Mouse (Mus musculus): ENCODE results near the gene Dcp1a. TPM values are rescaled to one million over a fixed set of nuclear protein-coding genes. Genes with fewer than 3 reads are reported as not detected.

The Dcp1a gene
- polyA plus RNA-seq, 1 experiment from 2014 or later: 25.9 TPM

DNA sequence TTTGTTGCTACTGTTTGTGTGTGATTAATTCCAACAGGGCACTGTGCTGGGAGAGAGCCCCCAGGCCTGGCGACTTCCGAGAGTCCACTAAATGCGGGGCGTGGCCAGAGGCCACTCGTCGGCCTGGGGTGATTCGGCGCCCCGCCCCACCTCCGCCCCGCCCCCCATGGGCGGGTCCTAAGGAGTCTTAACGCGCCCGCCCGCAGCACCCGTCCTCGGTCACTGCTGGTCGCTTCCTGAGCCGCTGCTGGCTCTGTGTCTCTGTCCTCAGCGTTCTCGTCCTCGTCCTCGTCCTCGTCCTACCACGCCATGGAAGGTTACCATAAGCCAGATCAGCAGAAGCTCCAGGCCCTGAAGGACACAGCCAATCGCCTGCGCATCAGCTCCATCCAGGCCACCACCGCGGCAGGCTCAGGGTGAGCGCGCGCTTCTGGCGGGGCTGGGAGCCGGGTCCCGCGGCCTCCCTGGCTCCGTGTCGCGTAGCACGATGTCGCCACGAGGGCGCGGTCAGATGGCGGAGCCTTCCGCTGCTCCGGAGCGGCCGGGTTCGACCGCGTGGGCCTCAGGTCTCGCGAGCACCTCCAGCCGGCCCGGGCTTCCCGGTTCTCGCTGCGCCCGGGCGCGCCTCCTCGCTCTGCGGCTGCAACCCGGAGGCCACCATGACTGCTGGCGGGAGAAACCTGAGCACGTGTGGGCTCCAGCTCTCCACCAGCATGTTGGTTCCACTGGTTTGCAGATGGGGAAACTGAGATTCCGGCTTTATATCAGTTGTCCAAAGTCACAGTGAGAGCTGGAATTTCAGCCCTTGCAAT is 69.8 kb downstream of the Dcp1a start:
- Histone ChIP-seq H3K27ac (ENCODE audit: low read depth) (peak overlapping the region; percentile 93), H3K4me2 (ENCODE audit: low read length) (peak overlapping the region; percentile 77), H3K4me1 (replicated peaks; ENCODE audit: control insufficient read depth, insufficient read depth, low read length) (peaks cover 22% of the 10 kb centered on the region), H3K36me3 (ENCODE audit: control insufficient read depth, insufficient read depth, low read length) (no peaks in the 10 kb centered on the region), H3K9me3 (ENCODE audit: control insufficient read depth, low read length) (no peaks in the 10 kb centered on the region), H3K4me3 (ENCODE audit: low read depth, low read length) (peak overlapping the region; percentile 88), H3K9ac (ENCODE audit: low read length) (peak overlapping the region; percentile 93), H3K27me3 (replicated peaks; ENCODE audit: control insufficient read depth, insufficient read depth, low read length) (no peaks in the 10 kb centered on the region)
- WGBS: under 1% methylated on average over 69 of the region's 69 CpGs
- ATAC-seq (replicated peaks; ENCODE audit: low FRiP score, low TSS enrichment, low read depth) (peak; percentile 93), DNase-seq (ENCODE audit: low spot score) (peak; percentile 98)

DNA sequence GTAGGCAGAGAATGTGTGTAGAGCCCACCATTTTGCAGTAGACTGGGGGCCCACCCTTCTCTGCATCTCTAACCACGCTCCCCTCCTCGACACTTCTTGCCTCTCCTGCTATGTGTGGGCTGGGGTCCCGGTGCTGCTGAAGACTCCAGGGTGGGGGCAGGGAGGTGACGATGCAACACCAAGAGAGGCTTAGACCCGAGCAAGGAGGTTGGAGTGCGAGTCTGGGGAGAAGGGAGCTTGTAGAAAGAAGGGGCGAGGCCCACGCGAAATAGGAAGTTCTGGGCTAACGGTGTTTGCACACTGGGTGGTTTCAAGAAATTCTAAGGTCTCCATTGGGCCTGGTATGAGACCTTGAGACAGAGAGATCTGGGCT is 70.4 kb downstream of the Dcp1a start:
- H3K4me1 ChIP-seq (replicated peaks; ENCODE audit: control insufficient read depth, insufficient read depth, low read length): peaks cover 22% of the 10 kb centered on the region
- DNase-seq (ENCODE audit: low spot score) (no peak), ATAC-seq (replicated peaks; ENCODE audit: low FRiP score, low TSS enrichment, low read depth) (peak; percentile 20)
- H3K27me3 ChIP-seq (replicated peaks; ENCODE audit: control insufficient read depth, insufficient read depth, low read length): no peaks in the 10 kb centered on the region
- H3K36me3 ChIP-seq (ENCODE audit: control insufficient read depth, insufficient read depth, low read length): no peaks in the 10 kb centered on the region
- peak overlapping the region; percentile 93 for H3K9ac ChIP-seq (ENCODE audit: low read length)
- peak overlapping the region; percentile 77 for H3K4me2 ChIP-seq (ENCODE audit: low read length)
- WGBS: under 1% methylated on average over 10 of the region's 10 CpGs
- H3K4me3 ChIP-seq (ENCODE audit: low read depth, low read length): peak overlapping the region; percentile 88
- peak overlapping the region; percentile 93 for H3K27ac ChIP-seq (ENCODE audit: low read depth)
- H3K9me3 ChIP-seq (ENCODE audit: control insufficient read depth, low read length): no peaks in the 10 kb centered on the region

GRCm38 (mm10) chr14:30550232-30551070 is 71.1 kb downstream of the Dcp1a start:
- DNase-seq (ENCODE audit: low spot score) (no peak), ATAC-seq (replicated peaks; ENCODE audit: low FRiP score, low TSS enrichment, low read depth) (no peak)
- Histone ChIP-seq H3K9me3 (ENCODE audit: control insufficient read depth, low read length) (no peaks in the 10 kb centered on the region), H3K4me3 (ENCODE audit: low read depth, low read length) (peak overlapping the region; percentile 88), H3K36me3 (ENCODE audit: control insufficient read depth, insufficient read depth, low read length) (no peaks in the 10 kb centered on the region), H3K4me2 (ENCODE audit: low read length) (peak overlapping the region; percentile 77), H3K27ac (ENCODE audit: low read depth) (no peak overlapping the region), H3K27me3 (replicated peaks; ENCODE audit: control insufficient read depth, insufficient read depth, low read length) (no peaks in the 10 kb centered on the region), H3K9ac (ENCODE audit: low read length) (peak overlapping the region; percentile 93), H3K4me1 (replicated peaks; ENCODE audit: control insufficient read depth, insufficient read depth, low read length) (peaks cover 22% of the 10 kb centered on the region)
- WGBS: 24% methylated on average over 8 of the region's 8 CpGs

- Histone ChIP-seq H3K4me2 (ENCODE audit: low read length) (peak overlapping the region; percentile 77), H3K9me3 (ENCODE audit: control insufficient read depth, low read length) (no peaks in the 10 kb centered on the region), H3K4me3 (ENCODE audit: low read depth, low read length) (peak overlapping the region; percentile 88; the same call in 1 of the 2 replicates), H3K27ac (ENCODE audit: low read depth) (no peak overlapping the region), H3K36me3 (ENCODE audit: control insufficient read depth, insufficient read depth, low read length) (peaks cover 5% of the 10 kb centered on the region; the same call in 1 of the 2 replicates), H3K4me1 (replicated peaks; ENCODE audit: control insufficient read depth, insufficient read depth, low read length) (peaks cover 22% of the 10 kb centered on the region), H3K9ac (ENCODE audit: low read length) (no peak overlapping the region), H3K27me3 (replicated peaks; ENCODE audit: control insufficient read depth, insufficient read depth, low read length) (no peaks in the 10 kb centered on the region)
- WGBS: 68% methylated on average over 5 of the region's 5 CpGs
- no peak for ATAC-seq (replicated peaks; ENCODE audit: low FRiP score, low TSS enrichment, low read depth)
- DNase-seq (ENCODE audit: low spot score): no peak
Measured at GRCm38 (mm10) chr14:30551509-30551908, 72.2 kb downstream of the Dcp1a start.

- WGBS: 93% methylated on average over 2 of the region's 2 CpGs
- H3K27ac ChIP-seq (ENCODE audit: low read depth): no peak overlapping the region
- H3K27me3 ChIP-seq (replicated peaks; ENCODE audit: control insufficient read depth, insufficient read depth, low read length): no peaks in the 10 kb centered on the region
- H3K9me3 ChIP-seq (ENCODE audit: control insufficient read depth, low read length): no peaks in the 10 kb centered on the region
- H3K36me3 ChIP-seq (ENCODE audit: control insufficient read depth, insufficient read depth, low read length): peaks cover 7% of the 10 kb centered on the region; the same call in 1 of the 2 replicates
- no peak for ATAC-seq (replicated peaks; ENCODE audit: low FRiP score, low TSS enrichment, low read depth)
- H3K4me1 ChIP-seq (replicated peaks; ENCODE audit: control insufficient read depth, insufficient read depth, low read length): peaks cover 22% of the 10 kb centered on the region
- no peak overlapping the region for H3K9ac ChIP-seq (ENCODE audit: low read length)
- no peak overlapping the region for H3K4me2 ChIP-seq (ENCODE audit: low read length)
- no peak for DNase-seq (ENCODE audit: low spot score)
- H3K4me3 ChIP-seq (ENCODE audit: low read depth, low read length): no peak overlapping the region
Measured at GRCm38 (mm10) chr14:30551981-30552380, 72.6 kb downstream of the Dcp1a start.

GRCm38 (mm10) chr14:30553185-30553584 is 73.8 kb downstream of the Dcp1a start:
- no peak overlapping the region for H3K4me2 ChIP-seq (ENCODE audit: low read length)
- peaks cover 22% of the 10 kb centered on the region for H3K4me1 ChIP-seq (replicated peaks; ENCODE audit: control insufficient read depth, insufficient read depth, low read length)
- DNase-seq (ENCODE audit: low spot score) (no peak), ATAC-seq (replicated peaks; ENCODE audit: low FRiP score, low TSS enrichment, low read depth) (no peak)
- H3K9ac ChIP-seq (ENCODE audit: low read length): no peak overlapping the region
- no peaks in the 10 kb centered on the region for H3K9me3 ChIP-seq (ENCODE audit: control insufficient read depth, low read length)
- H3K4me3 ChIP-seq (ENCODE audit: low read depth, low read length): no peak overlapping the region
- no peak overlapping the region for H3K27ac ChIP-seq (ENCODE audit: low read depth)
- no peaks in the 10 kb centered on the region for H3K27me3 ChIP-seq (replicated peaks; ENCODE audit: control insufficient read depth, insufficient read depth, low read length)
- peaks cover 8% of the 10 kb centered on the region for H3K36me3 ChIP-seq (ENCODE audit: control insufficient read depth, insufficient read depth, low read length)
- WGBS: 89% methylated on average over 4 of the region's 4 CpGs

DNA sequence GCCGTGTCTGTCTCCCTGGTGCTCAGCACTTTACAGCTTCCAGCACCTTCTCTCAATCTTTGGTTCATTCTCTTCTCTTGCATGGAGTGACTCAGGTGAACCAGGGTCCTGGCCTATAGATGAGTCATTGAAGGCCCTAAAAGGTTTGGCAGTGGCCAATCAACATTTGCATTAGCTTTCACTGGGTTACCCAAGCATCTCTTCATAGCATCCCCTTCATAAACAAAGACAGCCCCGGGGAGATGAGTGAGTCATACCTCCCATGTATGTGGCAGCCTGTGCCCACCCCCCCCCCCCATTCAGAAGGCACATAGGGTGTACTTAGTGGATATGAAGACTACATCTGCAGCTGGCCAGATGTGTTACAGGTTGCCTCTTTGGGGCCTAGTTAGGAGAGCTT is 77.3 kb downstream of the Dcp1a start:
- Histone ChIP-seq H3K4me1 (replicated peaks; ENCODE audit: control insufficient read depth, insufficient read depth, low read length) (peaks cover 1% of the 10 kb centered on the region), H3K36me3 (ENCODE audit: control insufficient read depth, insufficient read depth, low read length) (peaks cover 42% of the 10 kb centered on the region), H3K4me2 (ENCODE audit: low read length) (no peak overlapping the region), H3K27ac (ENCODE audit: low read depth) (no peak overlapping the region), H3K9ac (ENCODE audit: low read length) (no peak overlapping the region), H3K4me3 (ENCODE audit: low read depth, low read length) (no peak overlapping the region), H3K9me3 (ENCODE audit: control insufficient read depth, low read length) (no peaks in the 10 kb centered on the region), H3K27me3 (replicated peaks; ENCODE audit: control insufficient read depth, insufficient read depth, low read length) (no peaks in the 10 kb centered on the region)
- ATAC-seq (replicated peaks; ENCODE audit: low FRiP score, low TSS enrichment, low read depth): no peak
- no peak for DNase-seq (ENCODE audit: low spot score)
- WGBS: 83% methylated on average over 2 of the region's 2 CpGs

- 77% methylated on average over 9 of the region's 9 CpGs for WGBS
- Histone ChIP-seq H3K36me3 (ENCODE audit: control insufficient read depth, insufficient read depth, low read length) (peaks cover 46% of the 10 kb centered on the region), H3K27me3 (replicated peaks; ENCODE audit: control insufficient read depth, insufficient read depth, low read length) (no peaks in the 10 kb centered on the region), H3K27ac (ENCODE audit: low read depth) (no peak overlapping the region), H3K9ac (ENCODE audit: low read length) (no peak overlapping the region), H3K4me2 (ENCODE audit: low read length) (no peak overlapping the region), H3K4me1 (replicated peaks; ENCODE audit: control insufficient read depth, insufficient read depth, low read length) (no peaks in the 10 kb centered on the region), H3K9me3 (ENCODE audit: control insufficient read depth, low read length) (no peaks in the 10 kb centered on the region), H3K4me3 (ENCODE audit: low read depth, low read length) (no peak overlapping the region)
- DNase-seq (ENCODE audit: low spot score): no peak
- ATAC-seq (replicated peaks; ENCODE audit: low FRiP score, low TSS enrichment, low read depth): no peak
Measured at GRCm38 (mm10) chr14:30557730-30558129, 78.4 kb downstream of the Dcp1a start.
